Mouse (Mus musculus): ENCODE results near the gene Ctcf. TPM values are rescaled to one million over a fixed set of nuclear protein-coding genes. Genes with fewer than 3 reads are reported as not detected.

Gene Ctcf
- polyA plus RNA-seq, 1 experiment, result 17.9 TPM

- peak; percentile 66 for DNase-seq
- TF ChIP-seq CTCF (IDR thresholded peaks at IDR 0.05; ENCODE audit: insufficient read depth, low read length), result no peak
- TF ChIP-seq POLR2A (IDR thresholded peaks at IDR 0.05; ENCODE audit: borderline replicate concordance, extremely low read depth, low read depth, low read length), result no peak
- 5% methylated on average over 30 of the region's 30 CpGs for WGBS
- H3K4me1 ChIP-seq (ENCODE audit: control insufficient read depth, insufficient read depth, low read length), result peaks cover 2% of the 10 kb centered on the region; the same call in 1 of the 2 replicates
- H3K4me3 ChIP-seq (replicated peaks; ENCODE audit: extremely low read depth, low read depth, low read length), result peak overlapping the region; percentile 10
Observed at GRCm38 (mm10) chr8:105693648-105694047, 57.3 kb downstream of the Ctcf start.

DNA sequence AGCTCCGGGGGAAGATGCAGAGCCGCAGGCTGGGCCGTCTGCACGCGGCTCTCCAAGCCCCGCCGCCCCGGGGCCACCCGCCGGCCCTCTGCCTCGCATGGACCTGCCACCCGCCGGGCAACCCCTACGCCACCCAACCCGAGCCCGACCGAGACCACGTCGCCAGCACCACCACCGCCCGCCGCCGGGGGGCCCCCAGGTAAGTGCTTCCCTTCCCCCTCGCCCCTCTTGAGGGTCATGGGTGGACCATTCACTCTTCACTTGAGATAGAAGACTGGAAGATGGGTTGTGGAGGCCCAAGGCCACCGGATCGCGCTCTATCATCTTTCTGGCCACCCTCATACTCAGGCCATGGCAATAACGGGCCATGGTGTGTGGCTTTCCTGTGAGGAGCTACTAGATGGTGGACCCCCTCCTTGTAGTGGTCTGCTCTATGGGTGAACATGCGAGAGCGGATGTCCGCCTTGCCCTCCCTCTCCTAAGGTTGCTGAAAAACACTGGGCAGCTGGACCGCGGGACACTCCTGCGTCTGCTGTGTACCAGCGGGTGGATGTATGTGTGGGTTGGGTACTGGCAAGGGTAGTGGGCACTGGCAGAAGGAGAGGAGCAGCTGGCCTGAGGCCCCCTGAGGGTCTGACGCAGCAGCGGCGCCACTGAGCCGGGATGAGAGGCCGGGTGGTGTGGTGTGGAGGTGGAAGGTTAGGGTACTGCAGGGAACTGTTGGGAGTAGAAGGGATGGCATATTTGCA is 57.9 kb downstream of the Ctcf start:
- TF ChIP-seq POLR2A (IDR thresholded peaks at IDR 0.05; ENCODE audit: borderline replicate concordance, extremely low read depth, low read depth, low read length) (no peak), CTCF (IDR thresholded peaks at IDR 0.05; ENCODE audit: insufficient read depth, low read length) (no peak)
- whole genome bisulfite sequencing, result 16% methylated on average over 40 of the region's 40 CpGs
- Histone ChIP-seq H3K4me1 (ENCODE audit: control insufficient read depth, insufficient read depth, low read length) (peaks cover 2% of the 10 kb centered on the region; the same call in 1 of the 2 replicates), H3K4me3 (replicated peaks; ENCODE audit: extremely low read depth, low read depth, low read length) (peak overlapping the region; percentile 10)
- no peak for DNase-seq

- no peak for TF ChIP-seq CTCF (IDR thresholded peaks at IDR 0.05; ENCODE audit: insufficient read depth, low read length)
- TF ChIP-seq POLR2A (IDR thresholded peaks at IDR 0.05; ENCODE audit: borderline replicate concordance, extremely low read depth, low read depth, low read length), result no peak
- WGBS, result 72% methylated on average over 30 of the region's 30 CpGs
Observed at GRCm38 (mm10) chr8:105695080-105695780, 58.9 kb downstream of the Ctcf start.

GRCm38 (mm10) chr8:105697196-105697780 is 60.9 kb downstream of the Ctcf start:
- WGBS, result 88% methylated on average over 17 of the region's 17 CpGs
- no peak for DNase-seq
- TF ChIP-seq CTCF (IDR thresholded peaks at IDR 0.05; ENCODE audit: insufficient read depth, low read length), result no peak
- TF ChIP-seq POLR2A (IDR thresholded peaks at IDR 0.05; ENCODE audit: borderline replicate concordance, extremely low read depth, low read depth, low read length), result no peak
- Histone ChIP-seq H3K4me3 (replicated peaks; ENCODE audit: extremely low read depth, low read depth, low read length) (no peak overlapping the region), H3K4me1 (ENCODE audit: control insufficient read depth, insufficient read depth, low read length) (peaks cover 8% of the 10 kb centered on the region)

More at GRCm38 (mm10) chr8:105695080-105695780, 58.9 kb downstream of the Ctcf start:
- DNase-seq, result no peak
- Histone ChIP-seq H3K4me3 (replicated peaks; ENCODE audit: extremely low read depth, low read depth, low read length) (no peak overlapping the region), H3K4me1 (ENCODE audit: control insufficient read depth, insufficient read depth, low read length) (peaks cover 4% of the 10 kb centered on the region)

DNA sequence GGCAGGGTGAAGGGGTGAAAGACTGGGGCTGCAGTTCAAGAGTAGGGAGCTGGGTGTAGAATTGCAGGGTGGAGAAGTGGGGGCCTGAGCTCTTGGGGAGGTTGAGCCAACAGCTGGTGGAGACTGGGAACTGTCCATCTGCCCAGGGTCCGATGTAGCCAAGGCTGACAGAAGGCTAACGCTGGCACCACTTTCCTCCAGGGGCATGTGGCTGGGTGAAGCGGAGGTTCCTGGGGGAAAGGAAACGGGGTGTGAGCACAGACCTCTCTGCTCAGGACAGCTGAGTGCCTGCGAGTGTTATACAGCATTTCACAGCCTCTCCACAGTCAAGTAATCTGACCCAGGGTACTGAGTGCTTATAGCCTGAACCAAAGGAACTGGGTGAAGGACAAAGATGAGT is 62.4 kb downstream of the Ctcf start:
- no peak for TF ChIP-seq CTCF (IDR thresholded peaks at IDR 0.05; ENCODE audit: insufficient read depth, low read length)
- H3K4me3 ChIP-seq (replicated peaks; ENCODE audit: extremely low read depth, low read depth, low read length), result no peak overlapping the region
- no peak for DNase-seq
- peaks cover 6% of the 10 kb centered on the region; the same call in 1 of the 2 replicates for H3K4me1 ChIP-seq (ENCODE audit: control insufficient read depth, insufficient read depth, low read length)
- 88% methylated on average over 5 of the region's 5 CpGs for whole genome bisulfite sequencing

GRCm38 (mm10) chr8:105699488-105700215 is 63.3 kb downstream of the Ctcf start:
- no peak for TF ChIP-seq POLR2A (IDR thresholded peaks at IDR 0.05; ENCODE audit: borderline replicate concordance, extremely low read depth, low read depth, low read length)
- TF ChIP-seq CTCF (IDR thresholded peaks at IDR 0.05; ENCODE audit: insufficient read depth, low read length), result no peak
- 87% methylated on average over 11 of the region's 11 CpGs for WGBS
- H3K4me3 ChIP-seq (replicated peaks; ENCODE audit: extremely low read depth, low read depth, low read length), result no peak overlapping the region
- DNase-seq, result no peak
- H3K4me1 ChIP-seq (ENCODE audit: control insufficient read depth, insufficient read depth, low read length), result peaks cover 6% of the 10 kb centered on the region; the same call in 1 of the 2 replicates

- DNase-seq, result no peak
- TF ChIP-seq CTCF (IDR thresholded peaks at IDR 0.05; ENCODE audit: insufficient read depth, low read length) (no peak), POLR2A (IDR thresholded peaks at IDR 0.05; ENCODE audit: borderline replicate concordance, extremely low read depth, low read depth, low read length) (no peak)
- under 1% methylated on average over 21 of the region's 21 CpGs for WGBS
- peaks cover 6% of the 10 kb centered on the region; the same call in 1 of the 2 replicates for H3K4me1 ChIP-seq (ENCODE audit: control insufficient read depth, insufficient read depth, low read length)
- peak overlapping the region; percentile 74 for H3K4me3 ChIP-seq (replicated peaks; ENCODE audit: extremely low read depth, low read depth, low read length)
Observed at GRCm38 (mm10) chr8:105700566-105700965, 64.2 kb downstream of the Ctcf start.

GRCm38 (mm10) chr8:105700966-105701824 is 64.8 kb downstream of the Ctcf start, which contains the start of the genes Acd and Pard6a:
TSS of gene Acd (minus strand) at chr8:105701102.
TSS of gene Pard6a (plus strand) at chr8:105701148.
- H3K4me3 ChIP-seq (replicated peaks; ENCODE audit: extremely low read depth, low read depth, low read length), result peak within 1 kb of the TSS; percentile 74
- WGBS, result under 1% methylated on average over 60 of the region's 60 CpGs
- TF ChIP-seq POLR2A (IDR thresholded peaks at IDR 0.05; ENCODE audit: borderline replicate concordance, extremely low read depth, low read depth, low read length) (peak; percentile 78; the same call in 1 of the 2 replicates), CTCF (IDR thresholded peaks at IDR 0.05; ENCODE audit: insufficient read depth, low read length) (no peak)
- peaks cover 6% of the 10 kb centered on the region; the same call in 1 of the 2 replicates for H3K4me1 ChIP-seq (ENCODE audit: control insufficient read depth, insufficient read depth, low read length)
- DNase-seq, result peak; percentile 97
